In the genomic region with DNA sequence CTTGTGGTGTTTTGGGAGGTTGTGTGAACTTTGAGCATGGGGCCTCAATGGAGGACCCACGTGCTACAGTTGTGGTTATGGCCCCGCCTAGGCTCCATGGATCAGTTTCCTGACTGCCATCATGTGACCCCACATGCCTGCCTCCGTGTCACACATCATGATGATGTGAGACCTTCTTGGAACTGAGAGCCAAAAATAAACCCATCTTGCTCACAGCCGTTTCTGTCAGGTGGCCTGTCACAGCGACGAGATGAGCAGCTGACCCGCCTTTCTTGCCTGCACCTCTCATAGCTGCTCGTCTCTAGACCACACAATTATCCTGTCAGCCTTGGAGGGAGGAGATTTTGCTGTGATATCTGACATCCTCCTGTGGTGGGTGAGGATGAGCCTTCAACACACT, we compare ENCODE assay signal across 17 mouse cellular contexts.
DNase-seq lines count a peak whose midpoint lies in the region; ATAC-seq and TF ChIP-seq lines count a peak whose summit lies in the region.
"Had no signal": no experiment of that assay in that cellular context is flagged by ENCODE, and none has a peak within 500 bp of the region (broad histone marks: within the 10 kb centered on the region; RNA-seq: fewer than 3 reads in every experiment).

No protein-coding gene starts in this region.

- no peaks in the 10 kb centered on the region for H3K36me3 ChIP-seq in limb, embryonic 14.5 days (ENCODE audit: control insufficient read depth, insufficient read depth, low read length)
- no peaks in the 10 kb centered on the region for H3K36me3 ChIP-seq in limb, embryonic 10.5 days
- H3K36me3 ChIP-seq in G1E (replicated peaks), result no peaks in the 10 kb centered on the region
- H3K36me3 ChIP-seq in liver, embryonic 13.5 days, result no peaks in the 10 kb centered on the region
- H3K36me3 ChIP-seq: forebrain, embryonic 15.5 days; heart, embryonic 13.5 days; midbrain, embryonic 13.5 days; neural tube, embryonic 12.5 days had no signal

- no peaks in the 10 kb centered on the region; the same call in 1 of the 2 replicates for H3K4me1 ChIP-seq in limb, embryonic 14.5 days (ENCODE audit: control insufficient read depth, insufficient read depth, low read length)
- no peaks in the 10 kb centered on the region for H3K4me1 ChIP-seq in limb, embryonic 10.5 days
- peaks cover 17% of the 10 kb centered on the region for H3K4me1 ChIP-seq in G1E (ENCODE audit: insufficient read depth, low read depth, low read length)
- H3K4me1 ChIP-seq in liver, embryonic 13.5 days (replicated peaks), result peaks cover 48% of the 10 kb centered on the region
- H3K4me1 ChIP-seq: neural tube, embryonic 12.5 days had no signal

- no peak overlapping the region for H3K27ac ChIP-seq in limb, embryonic 14.5 days (replicated peaks; ENCODE audit: low read depth, low read length)
- no peak overlapping the region for H3K27ac ChIP-seq in limb, embryonic 10.5 days
- H3K27ac ChIP-seq in liver, embryonic 13.5 days, result peak overlapping the region; percentile 65
- H3K27ac ChIP-seq: forebrain, embryonic 15.5 days; heart, embryonic 13.5 days; hindbrain, postnatal 0 days; midbrain, embryonic 13.5 days; neural tube, embryonic 12.5 days; stomach, postnatal 0 days had no signal

- DNase-seq in limb, embryonic 14.5 days (ENCODE audit: low spot score), result no peak
- DNase-seq in limb, embryonic 10.5 days (ENCODE audit: low spot score), result no peak
- no peak for DNase-seq in G1E (ENCODE audit: low spot score)
- DNase-seq in liver, embryonic 13.5 days, result no peak
- DNase-seq in thymus, postnatal 25 days, result peak; percentile 36
- DNase-seq in embryo, embryonic 10 days (ENCODE audit: low spot score), result no peak
- no peak for DNase-seq in lung, postnatal 14 days
- DNase-seq: adrenal gland, postnatal 14 days; gastrocnemius, postnatal 10 days; kidney, adult 9 months; lung, postnatal 36 days had no signal

- H3K4me2 ChIP-seq in limb, embryonic 14.5 days (replicated peaks; ENCODE audit: low read depth, low read length, severe bottlenecking), result no peak overlapping the region
- no peak overlapping the region for H3K4me2 ChIP-seq in liver, embryonic 13.5 days
- H3K4me2 ChIP-seq: forebrain, embryonic 15.5 days; heart, embryonic 13.5 days; midbrain, embryonic 13.5 days; neural tube, embryonic 12.5 days had no signal

- H3K27me3 ChIP-seq in limb, embryonic 14.5 days (ENCODE audit: control insufficient read depth, insufficient read depth, low read length), result no peaks in the 10 kb centered on the region
- no peaks in the 10 kb centered on the region for H3K27me3 ChIP-seq in limb, embryonic 10.5 days (ENCODE audit: low read depth, poor library complexity, severe bottlenecking)
- peaks cover 6% of the 10 kb centered on the region for H3K27me3 ChIP-seq in G1E (ENCODE audit: insufficient read depth, low read length)
- H3K27me3 ChIP-seq in liver, embryonic 13.5 days, result peaks cover 15% of the 10 kb centered on the region
- H3K27me3 ChIP-seq: forebrain, embryonic 15.5 days; heart, embryonic 13.5 days; midbrain, embryonic 13.5 days; neural tube, embryonic 12.5 days had no signal

- no peak overlapping the region for H3K4me3 ChIP-seq in limb, embryonic 14.5 days (replicated peaks; ENCODE audit: low read length)
- H3K4me3 ChIP-seq in limb, embryonic 10.5 days, result no peak overlapping the region
- no peak overlapping the region for H3K4me3 ChIP-seq in G1E (ENCODE audit: low read depth, low read length)
- no peak overlapping the region for H3K4me3 ChIP-seq in liver, embryonic 13.5 days (replicated peaks)
- H3K4me3 ChIP-seq: forebrain, embryonic 15.5 days; heart, embryonic 13.5 days; midbrain, embryonic 13.5 days; neural tube, embryonic 12.5 days had no signal

- 73% methylated on average over 8 of the region's 8 CpGs for WGBS in limb, embryonic 14.5 days
- WGBS in limb, embryonic 10.5 days, result 77% methylated on average over 8 of the region's 8 CpGs
- WGBS in liver, embryonic 13.5 days (ENCODE audit: insufficient replicate concordance), result 16% methylated on average over 8 of the region's 8 CpGs

- H3K9ac ChIP-seq in limb, embryonic 14.5 days (ENCODE audit: low read depth, low read length, severe bottlenecking), result no peak overlapping the region
- no peak overlapping the region for H3K9ac ChIP-seq in liver, embryonic 13.5 days
- H3K9ac ChIP-seq: forebrain, embryonic 15.5 days; heart, embryonic 13.5 days; midbrain, embryonic 13.5 days; neural tube, embryonic 12.5 days had no signal

- peak; percentile 23; the same call in 1 of the 2 replicates for ATAC-seq in limb, embryonic 14.5 days (ENCODE audit: low FRiP score, low read depth)
- ATAC-seq in G1E (ENCODE audit: extremely low read depth, insufficient number of reproducible peaks, low FRiP score, poor library complexity, severe bottlenecking), result peak; percentile 47; the same call in 1 of the 2 replicates
- no peak for ATAC-seq in liver, embryonic 13.5 days (ENCODE audit: low read depth)
- ATAC-seq: forebrain, embryonic 15.5 days; hindbrain, postnatal 0 days; midbrain, embryonic 13.5 days had no signal

- TF ChIP-seq POLR2A in limb, embryonic 14.5 days (IDR thresholded peaks at IDR 0.05; ENCODE audit: borderline replicate concordance, extremely low read depth, insufficient read depth, insufficient read length), result no peak

- TF ChIP-seq CTCF in G1E (IDR thresholded peaks at IDR 0.05; ENCODE audit: low read depth, low read length), result no peak

- no peaks in the 10 kb centered on the region; the same call in 1 of the 2 replicates for H3K9me3 ChIP-seq in limb, embryonic 14.5 days (ENCODE audit: control insufficient read depth, low read length)
- H3K9me3 ChIP-seq in limb, embryonic 10.5 days (replicated peaks), result no peaks in the 10 kb centered on the region
- no peaks in the 10 kb centered on the region for H3K9me3 ChIP-seq in G1E (replicated peaks)
- H3K9me3 ChIP-seq in liver, embryonic 13.5 days (replicated peaks), result no peaks in the 10 kb centered on the region
- H3K9me3 ChIP-seq: forebrain, embryonic 15.5 days; heart, embryonic 13.5 days; midbrain, embryonic 13.5 days; neural tube, embryonic 12.5 days had no signal
